Mouse (Mus musculus) embryonic facial prominence, embryonic 15.5 days (tissue): ENCODE results near the gene Zfp827. TPM values are rescaled to one million over a fixed set of nuclear protein-coding genes. Genes with fewer than 3 reads are reported as not detected.

ENCODE experiments used
- ATAC-seq: fragments of 200-750 bp; cut with Nextera tagmentation; 2 replicates; pipeline ENCODE4 v1.8.0; 2017; ENCODE audit warnings: low read depth, moderate TSS enrichment; ENCODE audit not compliant: insufficient number of reproducible peaks, low FRiP score, low TSS enrichment
- H3K27ac ChIP-seq: fragments of 300-500 bp; sonication (generic); replicated peaks from 2 replicates; pipeline ENCODE4 v1.5.1; 2015; ENCODE audit warnings: mild to moderate bottlenecking, inconsistent platforms
- H3K27me3 ChIP-seq: fragments of 300-500 bp; sonication (generic); 2 replicates; pipeline ENCODE4 v1.6.1; 2015; ENCODE audit warnings: inconsistent platforms
- H3K36me3 ChIP-seq: fragments of 300-500 bp; sonication (generic); 2 replicates; pipeline ENCODE4 v1.6.1; 2015; ENCODE audit warnings: mild to moderate bottlenecking, inconsistent platforms
- H3K4me1 ChIP-seq: fragments of 300-500 bp; sonication (generic); 2 replicates; pipeline ENCODE4 v1.6.1; 2015; ENCODE audit warnings: inconsistent platforms
- H3K4me2 ChIP-seq: fragments of 300-500 bp; sonication (generic); replicated peaks from 2 replicates; pipeline ENCODE4 v1.6.1; 2015; ENCODE audit warnings: mild to moderate bottlenecking, inconsistent platforms
- H3K4me3 ChIP-seq: fragments of 300-500 bp; sonication (generic); replicated peaks from 2 replicates; pipeline ENCODE4 v1.5.1; 2015; ENCODE audit warnings: mild to moderate bottlenecking, inconsistent platforms
- H3K9ac ChIP-seq: fragments of 300-500 bp; sonication (generic); 2 replicates; pipeline ENCODE4 v1.6.1; 2015; ENCODE audit warnings: inconsistent platforms
- H3K9me3 ChIP-seq: fragments of 300-500 bp; sonication (generic); replicated peaks from 2 replicates; pipeline ENCODE4 v1.6.1; 2016; ENCODE audit warnings: inconsistent platforms
- WGBS: fragments of 180-500 bp; shearing (Covaris S2); methylation state at CpG from one replicate; pipeline ENCODE4 v1.1.7; 2015; 5-methylcytosine and 5-hydroxymethylcytosine counted together
- polyA plus RNA-seq: library from polyadenylated mRNA; unstranded; fragments of >200 nt; fragmentation: Nextera tagmentation; extraction: Ambion mirVana; gene quantifications from 2 replicates; pipeline ENCODE4 v1.2.1, GENCODE M21; 2015

Zfp827 gene
- polyA plus RNA-seq, 1 experiment from 2014 or later: 9.6 TPM

GRCm38 (mm10) chr8:79224363-79224762 is 196.1 kb downstream of the Zfp827 start:
- no peaks in the 10 kb centered on the region for H3K36me3 ChIP-seq
- 82% methylated on average over 9 of the region's 9 CpGs for WGBS

GRCm38 (mm10) chr8:79225586-79225985 is 197.3 kb downstream of the Zfp827 start:
- no peak overlapping the region for H3K9ac ChIP-seq
- no peaks in the 10 kb centered on the region for H3K27me3 ChIP-seq
- H3K4me1 ChIP-seq: peaks cover 20% of the 10 kb centered on the region
- no peak overlapping the region for H3K4me2 ChIP-seq
- no peak overlapping the region for H3K27ac ChIP-seq
- H3K36me3 ChIP-seq: no peaks in the 10 kb centered on the region
- H3K4me3 ChIP-seq: no peak overlapping the region
- no peak for ATAC-seq
- 66% methylated on average over 7 of the region's 7 CpGs for WGBS
- H3K9me3 ChIP-seq: no peaks in the 10 kb centered on the region

More at GRCm38 (mm10) chr8:79224363-79224762, 196.1 kb downstream of the Zfp827 start:
- Histone ChIP-seq H3K9me3 (no peaks in the 10 kb centered on the region), H3K4me1 (peaks cover 20% of the 10 kb centered on the region), H3K4me2 (no peak overlapping the region), H3K27me3 (no peaks in the 10 kb centered on the region), H3K27ac (no peak overlapping the region; the same call in 1 of the 2 replicates), H3K9ac (no peak overlapping the region), H3K4me3 (no peak overlapping the region)
- no peak for ATAC-seq

- Histone ChIP-seq H3K27me3 (no peaks in the 10 kb centered on the region), H3K27ac (no peak overlapping the region), H3K36me3 (no peaks in the 10 kb centered on the region), H3K9ac (no peak overlapping the region), H3K9me3 (no peaks in the 10 kb centered on the region), H3K4me2 (no peak overlapping the region), H3K4me3 (no peak overlapping the region), H3K4me1 (peaks cover 20% of the 10 kb centered on the region)
- no peak for ATAC-seq
- 86% methylated on average over 3 of the region's 3 CpGs for WGBS
Observed at GRCm38 (mm10) chr8:79226046-79226445, 197.8 kb downstream of the Zfp827 start.

- ATAC-seq: peak; percentile 55; the same call in 1 of the 2 replicates
- Histone ChIP-seq H3K9ac (no peak overlapping the region), H3K27ac (no peak overlapping the region), H3K4me2 (no peak overlapping the region), H3K36me3 (no peaks in the 10 kb centered on the region), H3K27me3 (no peaks in the 10 kb centered on the region), H3K4me3 (no peak overlapping the region), H3K9me3 (no peaks in the 10 kb centered on the region), H3K4me1 (peaks cover 17% of the 10 kb centered on the region)
- WGBS: 74% methylated on average over 4 of the region's 4 CpGs
Observed at GRCm38 (mm10) chr8:79227194-79227593, 199.0 kb downstream of the Zfp827 start.

GRCm38 (mm10) chr8:79227916-79228315 is 199.7 kb downstream of the Zfp827 start:
- H3K4me3 ChIP-seq: no peak overlapping the region
- ATAC-seq: no peak
- H3K9me3 ChIP-seq: no peaks in the 10 kb centered on the region
- H3K27me3 ChIP-seq: no peaks in the 10 kb centered on the region
- H3K9ac ChIP-seq: no peak overlapping the region
- 0 out of 2 replicates have a peak, but pooled peaks cover 10% of the 10 kb centered on the region for H3K4me1 ChIP-seq
- 66% methylated on average over 3 of the region's 3 CpGs for WGBS
- no peak overlapping the region for H3K27ac ChIP-seq
- no peaks in the 10 kb centered on the region for H3K36me3 ChIP-seq
- H3K4me2 ChIP-seq: no peak overlapping the region

GRCm38 (mm10) chr8:79229266-79229888 is 201.1 kb downstream of the Zfp827 start:
- 76% methylated on average over 8 of the region's 8 CpGs for WGBS

GRCm38 (mm10) chr8:79239320-79239719 is 211.1 kb downstream of the Zfp827 start:
- Histone ChIP-seq H3K27ac (no peak overlapping the region), H3K4me1 (0 out of 2 replicates have a peak, but pooled peaks cover 4% of the 10 kb centered on the region), H3K4me2 (no peak overlapping the region), H3K27me3 (no peaks in the 10 kb centered on the region), H3K9ac (no peak overlapping the region), H3K4me3 (no peak overlapping the region), H3K36me3 (no peaks in the 10 kb centered on the region), H3K9me3 (no peaks in the 10 kb centered on the region)
- 76% methylated on average over 3 of the region's 3 CpGs for WGBS
- ATAC-seq: no peak

More at GRCm38 (mm10) chr8:79229266-79229888, 201.1 kb downstream of the Zfp827 start:
- H3K4me2 ChIP-seq: no peak overlapping the region
- H3K36me3 ChIP-seq: no peaks in the 10 kb centered on the region
- no peaks in the 10 kb centered on the region for H3K27me3 ChIP-seq
- no peaks in the 10 kb centered on the region for H3K4me1 ChIP-seq
- H3K9me3 ChIP-seq: no peaks in the 10 kb centered on the region
- H3K9ac ChIP-seq: no peak overlapping the region
- H3K4me3 ChIP-seq: no peak overlapping the region
- no peak overlapping the region for H3K27ac ChIP-seq
- no peak for ATAC-seq

GRCm38 (mm10) chr8:79239996-79240395 is 211.8 kb downstream of the Zfp827 start:
- no peaks in the 10 kb centered on the region for H3K9me3 ChIP-seq
- H3K4me3 ChIP-seq: no peak overlapping the region
- no peak overlapping the region for H3K4me2 ChIP-seq
- 0 out of 2 replicates have a peak, but pooled peaks cover 4% of the 10 kb centered on the region for H3K4me1 ChIP-seq
- no peaks in the 10 kb centered on the region for H3K27me3 ChIP-seq
- no peak overlapping the region for H3K9ac ChIP-seq
- H3K27ac ChIP-seq: peak overlapping the region; percentile 49; the same call in 1 of the 2 replicates
- no peak for ATAC-seq
- H3K36me3 ChIP-seq: no peaks in the 10 kb centered on the region
- WGBS: 42% methylated on average over 7 of the region's 7 CpGs

Other genes starting within 250 kb of the Zfp827 start
- gene Lsm6, start 207.3 kb upstream of the Zfp827 start, polyA plus RNA-seq: 219 and 245 TPM in 2 replicates
- not detected in 2 replicates for gene 1700011L22Rik, start 220.1 kb downstream of the Zfp827 start, polyA plus RNA-seq